Mouse (Mus musculus) layer of hippocampus, postnatal 36 days (tissue): ENCODE measurements around the gene Usp33. TPM values are rescaled to one million over a fixed set of nuclear protein-coding genes. Genes with fewer than 3 reads are reported as not detected.
"Not testable (repeated sequence)": the region's sequence is repeated elsewhere in the genome, so short reads cannot be mapped to it uniquely, and the experiment has no call there.

Source experiments
- DNase-seq, 2 experiments: peaks; one replicate each; pipeline ENCODE4 v3.0.0; 2022
- total RNA-seq, 2 experiments: library from RNA; stranded (reverse); gene quantifications; 2 replicates each; pipeline ENCODE4 v1.2.3; 2021

The Usp33 gene
- total RNA-seq = 100 to 1,000 TPM; 127 to 132 TPM

DNA sequence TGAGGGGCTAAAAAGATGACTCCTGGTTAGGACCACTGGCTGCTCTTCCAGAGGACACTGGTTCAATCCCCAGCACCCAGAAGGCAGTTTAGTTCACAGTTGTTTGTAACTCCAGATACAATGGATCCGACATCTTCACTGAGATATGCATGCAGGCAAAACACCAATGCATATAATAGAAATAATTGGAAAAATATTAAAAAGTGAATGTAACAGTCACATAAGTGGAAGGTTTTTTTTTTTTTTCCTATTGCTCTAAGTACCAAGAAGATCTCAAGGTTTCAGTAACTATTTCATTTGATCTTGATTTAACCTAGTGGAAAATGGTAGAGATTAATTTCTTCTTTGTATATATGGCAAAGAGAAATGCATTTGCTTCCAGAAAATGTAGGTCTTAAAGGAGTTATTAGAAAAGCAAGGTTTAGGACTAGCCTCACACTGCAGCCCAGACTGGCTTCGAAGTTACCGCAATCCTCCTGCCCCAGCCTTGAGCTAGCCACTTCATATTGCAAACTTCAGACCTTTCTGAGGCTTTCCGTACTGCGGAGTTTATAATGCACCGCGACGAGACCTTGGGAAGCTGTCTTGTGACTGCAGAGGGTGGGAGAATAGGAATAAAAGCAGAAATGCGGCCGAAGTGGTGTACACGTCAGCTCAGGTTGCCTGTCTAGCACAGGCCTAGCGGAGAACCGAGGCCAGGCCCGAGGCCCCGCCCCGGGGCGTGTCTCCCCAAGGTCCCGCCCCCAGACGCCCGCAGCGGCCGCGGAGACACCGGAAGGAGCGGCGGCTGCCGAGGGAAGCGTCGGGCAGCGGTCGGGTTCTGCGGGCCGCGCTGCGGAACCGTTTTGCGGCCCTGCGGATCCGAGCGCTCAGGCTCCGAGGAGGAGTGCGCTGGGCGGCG, at the start of gene Usp33:
Gene Usp33, plus strand, starts transcription at position 747 of the 901 bp plus-strand sequence.
- peak; percentile 92 to 94 for DNase-seq

DNA sequence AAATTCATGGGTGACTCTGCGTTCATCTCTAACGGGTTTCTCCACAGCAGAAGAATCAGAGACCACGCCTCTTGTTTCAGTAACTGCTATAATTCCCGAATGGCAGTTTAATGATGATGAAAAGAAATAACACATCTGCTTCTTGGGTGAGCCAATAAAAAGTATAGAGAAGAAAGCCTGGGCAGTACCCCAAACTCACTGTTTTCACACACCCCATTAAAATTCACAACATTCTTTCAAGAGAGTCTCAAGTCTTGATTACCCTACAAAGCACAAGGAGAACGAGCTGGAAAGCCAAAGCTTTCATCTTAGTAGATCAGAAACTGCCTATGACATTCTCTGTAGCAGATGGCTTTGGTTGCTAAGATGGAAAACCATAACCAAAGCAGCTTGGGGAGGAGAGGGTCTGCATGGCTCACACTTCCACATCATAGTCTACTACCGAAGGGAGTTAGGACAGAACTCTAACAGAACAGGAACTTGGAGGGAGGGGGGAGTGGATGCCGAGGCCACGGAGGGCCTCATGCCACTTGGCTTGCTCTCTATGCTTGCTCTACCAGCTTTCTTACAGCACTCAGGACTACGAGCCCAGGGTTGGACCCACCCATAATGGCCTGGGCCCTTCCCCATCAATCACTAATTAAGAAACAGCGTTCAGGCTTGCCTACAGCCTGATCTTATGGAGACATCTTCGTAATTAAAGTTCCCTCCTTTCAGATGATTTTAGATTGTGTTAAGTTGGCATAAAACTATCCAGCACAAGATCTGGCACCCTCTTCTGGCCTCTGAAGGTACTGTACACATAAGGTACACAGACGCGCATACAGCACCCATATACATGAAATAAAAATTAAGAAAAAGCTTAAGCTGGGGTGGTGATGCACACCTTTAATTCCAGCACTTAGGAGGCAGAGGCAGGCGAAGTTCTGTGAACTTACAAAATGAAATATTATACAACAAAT, 45.6 kb upstream of the Usp33 start:
- no peak for DNase-seq

DNA sequence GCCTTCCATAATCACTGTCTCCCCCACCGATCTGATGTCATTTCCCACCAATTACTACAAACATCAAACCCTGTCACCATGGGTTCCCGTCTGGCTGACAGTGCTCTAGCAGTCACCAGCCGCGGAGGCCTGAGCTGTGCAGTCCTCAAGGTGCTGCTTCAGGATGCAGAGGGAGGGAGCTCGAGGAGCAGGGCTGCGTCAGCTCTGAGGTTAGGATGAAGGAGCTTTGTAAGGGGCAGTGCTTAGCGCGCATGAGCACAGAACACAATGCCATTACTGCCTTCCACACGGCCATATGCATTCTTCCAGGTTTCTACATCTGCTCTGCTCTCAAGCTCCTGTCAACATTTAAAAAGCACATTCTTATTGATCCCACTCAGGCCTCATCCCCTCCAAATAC, 43.3 kb upstream of the Usp33 start:
- DNase-seq = no peak

DNA sequence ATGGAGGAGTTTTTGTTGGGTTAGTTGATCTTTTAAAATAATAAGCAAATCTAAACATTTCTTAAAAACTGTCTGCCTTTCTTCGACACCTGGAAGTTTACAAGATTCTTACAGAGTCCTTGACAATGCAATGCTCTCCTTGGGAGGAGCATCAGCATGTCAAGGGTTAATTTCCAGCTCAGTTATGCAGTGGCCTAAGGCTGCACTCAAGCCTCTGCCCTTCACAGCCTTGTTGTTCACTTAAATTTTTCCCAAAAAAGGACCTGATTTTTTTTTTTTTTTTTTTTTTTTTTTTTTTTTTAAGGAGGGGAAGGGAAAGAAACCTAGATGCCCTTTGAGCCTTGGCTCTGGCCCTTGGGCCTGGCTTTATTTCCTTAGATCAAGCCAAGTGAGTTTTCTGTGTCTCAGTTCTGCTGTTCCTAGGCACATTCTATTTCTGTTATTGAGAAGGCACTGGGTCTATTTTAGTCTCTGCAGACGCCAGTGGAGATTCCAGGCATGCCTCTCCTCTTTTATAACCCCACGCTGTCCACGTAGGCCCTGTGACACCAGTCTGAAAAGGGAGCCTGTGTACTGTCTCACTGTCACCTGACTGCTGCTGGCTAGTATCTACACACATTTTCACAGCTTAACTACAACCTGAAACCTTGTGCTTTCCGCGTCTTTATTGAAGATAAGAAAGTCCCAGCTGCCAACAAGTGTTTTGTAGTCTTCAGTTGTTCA, 42.0 kb upstream of the Usp33 start:
- DNase-seq = no peak

DNA sequence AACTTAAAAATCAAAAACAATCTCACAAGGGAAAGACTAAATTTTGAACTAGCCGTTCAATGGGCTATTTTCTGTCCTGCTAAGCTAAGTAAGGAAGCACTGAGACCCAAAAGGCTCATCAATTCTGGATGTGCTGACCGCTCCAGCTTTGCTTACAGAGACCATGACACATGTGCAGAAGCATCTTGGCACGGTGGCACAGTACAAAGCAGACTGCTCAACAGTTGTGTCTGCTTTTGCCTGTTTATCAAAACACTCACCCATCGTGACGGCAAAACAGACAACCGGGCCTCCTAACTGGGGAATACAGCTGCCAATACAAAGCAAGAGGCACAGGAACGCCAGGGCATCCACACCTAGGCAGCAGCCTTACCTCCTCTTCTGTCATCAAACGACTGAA, 41.2 kb upstream of the Usp33 start:
- no peak for DNase-seq

DNA sequence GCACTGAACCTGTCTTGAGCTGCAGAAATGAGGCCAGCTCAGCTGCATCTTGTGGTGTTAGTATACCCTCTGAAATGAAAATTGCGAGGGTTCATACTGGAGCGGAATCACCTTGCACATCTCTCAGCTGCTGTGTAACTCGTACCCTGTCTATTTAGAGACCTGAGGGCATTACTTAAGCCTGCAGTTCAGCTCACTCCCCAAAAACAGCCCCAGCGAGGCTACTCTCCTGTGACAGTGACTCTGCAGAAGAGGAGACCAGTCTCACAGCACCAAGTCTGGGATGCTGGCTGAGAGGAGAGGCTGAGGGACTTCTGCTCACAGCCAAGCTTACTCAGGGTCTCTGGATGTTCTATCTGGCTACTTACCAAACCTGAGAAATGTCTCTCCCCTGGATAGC, 40.3 kb upstream of the Usp33 start:
- DNase-seq = no peak

DNA sequence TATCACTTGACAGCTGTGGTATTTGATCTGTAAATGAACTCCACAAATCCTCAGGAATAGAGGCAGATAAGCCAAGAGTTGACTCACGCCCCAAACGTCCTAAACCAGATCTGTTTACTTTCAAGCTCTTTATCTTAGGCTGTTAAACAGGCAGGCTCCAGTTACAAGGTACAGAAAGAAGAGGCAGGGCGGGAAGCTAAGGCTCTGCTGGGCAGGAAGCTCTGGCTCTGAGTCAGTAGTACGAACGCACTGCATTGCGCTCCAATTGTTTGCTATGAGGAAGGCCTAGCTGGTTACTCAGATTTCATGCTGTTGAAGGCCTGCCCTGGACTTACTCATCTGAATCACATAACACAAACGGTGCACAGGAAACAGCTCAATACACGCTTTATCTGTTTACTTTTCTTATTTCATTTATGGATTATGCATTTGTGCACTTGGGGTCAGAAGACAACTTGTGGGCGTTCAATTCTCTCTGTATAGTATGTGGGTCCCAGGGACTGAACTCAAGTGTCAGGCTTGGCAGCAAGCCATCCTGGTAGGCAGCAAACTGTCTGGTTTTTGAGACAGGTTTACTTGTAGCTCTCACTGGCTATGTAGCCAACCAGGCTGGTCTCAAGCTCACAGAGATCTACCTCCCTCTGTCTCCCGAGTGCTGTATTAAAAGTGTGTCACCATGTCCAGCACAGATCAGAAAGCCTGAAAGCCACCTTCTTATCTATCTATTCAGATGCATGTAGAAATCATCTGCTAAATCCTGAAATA, 37.6 kb upstream of the Usp33 start:
- DNase-seq = no peak

DNA sequence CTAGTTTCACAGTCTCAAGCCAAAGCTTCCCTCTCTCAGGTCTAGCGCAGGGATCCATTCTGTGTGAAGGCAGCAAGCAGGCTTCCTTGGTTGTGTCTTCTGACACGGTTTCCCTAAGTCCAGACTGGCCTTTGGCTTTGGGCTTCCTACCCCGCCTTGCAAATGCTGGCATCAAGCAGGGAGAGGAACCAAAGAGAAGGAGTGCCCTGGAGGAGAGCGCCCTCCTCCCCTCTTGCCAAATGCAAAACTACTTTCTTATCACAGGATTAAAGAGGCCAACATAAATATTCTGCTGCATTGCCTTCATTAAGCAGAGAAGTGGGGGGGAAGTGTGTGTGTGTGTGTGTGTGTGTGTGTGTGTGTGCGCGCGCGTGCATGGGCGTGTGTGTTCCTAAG, 37.0 kb upstream of the Usp33 start:
- no peak for DNase-seq

DNA sequence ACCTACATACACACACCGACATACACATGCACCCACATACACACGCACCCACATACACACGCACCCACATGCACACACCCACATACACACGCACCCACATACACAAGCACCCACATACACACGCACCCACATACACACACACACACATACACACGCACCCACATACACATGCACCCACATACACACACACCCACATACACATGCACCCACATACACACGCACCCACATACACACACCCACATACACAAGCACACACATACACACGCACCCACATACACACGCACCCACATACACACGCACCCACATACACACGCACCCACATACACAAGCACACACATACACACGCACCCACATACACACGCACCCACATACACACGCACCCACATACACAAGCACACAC, 31.6 kb upstream of the Usp33 start:
- not testable (repeated sequence) for DNase-seq

DNA sequence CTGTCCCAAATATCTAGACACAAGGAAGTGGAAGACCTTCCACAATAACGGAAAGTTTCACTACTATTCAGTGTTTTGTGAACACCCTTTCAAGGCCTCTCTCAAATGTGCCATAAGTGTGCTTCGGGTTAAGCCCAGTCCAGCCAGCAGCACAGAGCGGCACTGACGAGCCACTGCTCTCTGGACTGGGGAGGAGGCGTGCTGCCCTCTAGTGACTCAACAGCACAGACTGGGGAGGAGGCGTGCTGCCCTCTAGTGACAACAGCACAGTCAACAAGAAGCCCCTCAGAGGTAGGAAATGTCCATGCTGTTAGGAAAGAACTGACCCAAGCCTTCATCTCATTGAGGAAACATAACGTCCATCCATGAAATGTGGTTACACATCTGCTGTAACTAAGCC, 30.7 kb upstream of the Usp33 start:
- peak; percentile 55 to 61 for DNase-seq

DNA sequence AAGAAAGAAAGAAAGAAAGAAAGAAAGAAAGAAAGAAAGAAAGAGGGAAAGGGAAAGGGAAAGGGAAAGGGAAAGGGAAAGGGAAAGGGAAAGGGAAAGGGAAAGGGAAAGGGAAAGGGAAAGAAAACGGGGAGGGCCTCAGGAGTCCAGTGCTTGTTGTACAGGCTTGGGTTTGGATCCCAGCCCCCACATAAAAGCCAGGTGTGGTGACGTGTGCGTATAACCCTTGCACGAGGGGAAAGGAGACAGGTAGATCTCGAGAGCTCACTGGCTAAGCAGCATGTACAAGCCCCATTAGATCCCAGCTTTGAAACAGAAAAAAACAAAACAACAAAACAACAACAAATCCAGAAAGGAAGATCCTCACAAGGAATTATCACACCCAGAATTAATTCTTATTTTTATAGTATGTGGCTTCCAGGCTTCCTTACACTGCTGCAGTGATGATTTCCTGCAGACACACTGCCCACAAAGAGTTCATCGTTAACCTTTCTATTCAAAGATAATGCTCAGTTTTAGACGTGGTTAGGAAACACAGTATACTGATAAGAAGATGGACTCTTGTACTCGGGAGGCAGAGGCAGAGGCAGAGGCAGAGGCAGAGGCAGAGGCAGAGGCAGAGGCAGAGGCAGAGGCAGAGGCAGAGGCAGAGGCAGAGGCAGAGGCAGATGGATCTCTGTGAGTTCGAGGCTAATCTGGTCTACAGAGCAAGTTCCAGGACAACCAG, 29.7 kb upstream of the Usp33 start:
- not testable (repeated sequence) for DNase-seq

DNA sequence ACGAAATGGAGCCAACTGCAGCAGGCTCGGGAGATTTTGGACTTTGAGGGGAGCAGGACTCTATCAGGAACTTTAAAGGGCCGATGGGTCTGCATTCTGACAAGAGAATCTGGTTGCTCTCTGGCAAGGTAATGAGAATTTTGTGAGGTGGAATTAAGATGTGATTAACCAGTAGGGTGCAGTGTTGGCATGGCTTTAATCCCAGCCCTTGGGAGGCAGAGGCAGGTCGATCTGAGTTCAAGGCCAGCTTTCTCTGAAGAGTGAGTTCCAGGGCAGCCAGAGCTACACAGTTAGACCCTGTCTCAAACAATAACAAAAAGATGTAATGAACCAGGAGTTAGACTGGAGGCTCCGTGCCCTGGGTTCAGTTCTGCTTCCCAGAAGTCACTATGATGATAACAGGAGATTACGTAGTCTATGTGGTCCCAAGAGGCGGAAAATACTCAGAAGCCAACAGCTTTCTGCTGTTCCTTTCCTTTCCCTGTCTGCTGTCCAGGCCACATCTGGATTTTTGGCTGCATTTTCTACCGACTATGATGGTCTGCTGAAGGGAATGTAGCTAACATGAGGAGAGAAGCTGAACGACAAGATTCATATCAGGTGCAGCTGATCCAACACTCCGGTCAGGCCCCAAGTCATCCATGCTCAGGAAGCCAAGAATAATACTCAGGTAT, 25.2 kb upstream of the Usp33 start:
- DNase-seq = no peak

DNA sequence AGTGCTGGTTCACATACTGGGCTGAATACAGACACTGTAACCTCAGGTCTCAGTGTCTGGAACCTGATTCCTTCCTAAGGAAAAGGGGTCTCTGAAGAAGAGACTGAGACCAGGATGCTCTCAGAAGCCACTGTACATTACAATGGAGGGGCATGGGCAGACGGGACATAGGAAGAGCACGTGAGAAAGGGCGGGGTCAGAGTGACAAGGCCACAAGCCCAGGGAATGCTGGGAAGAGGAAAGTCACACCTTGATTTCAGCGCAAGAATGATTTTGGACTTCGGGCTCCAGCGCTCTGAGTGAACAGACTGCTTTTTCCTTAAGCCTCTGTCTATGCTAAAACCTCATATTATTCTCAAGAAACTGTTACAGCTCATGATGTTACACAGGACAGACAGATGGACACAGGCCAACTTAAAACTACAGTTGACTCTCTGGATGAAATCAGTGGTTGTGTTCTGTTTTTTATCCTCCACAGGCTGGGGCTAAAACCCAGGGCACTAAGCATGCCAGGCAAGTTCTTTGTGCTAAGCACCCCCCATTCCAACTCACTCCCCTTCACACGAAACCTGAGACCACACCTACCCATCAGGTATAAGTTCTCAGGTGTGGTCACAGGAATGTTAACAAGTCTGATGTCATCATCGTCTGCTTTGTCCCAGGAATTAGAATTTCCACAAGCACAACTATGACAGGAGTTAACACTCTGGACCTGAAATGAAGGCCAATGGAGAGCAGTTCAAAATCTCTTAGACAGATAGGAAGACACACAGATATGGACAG, 24.3 kb upstream of the Usp33 start:
- DNase-seq = no peak

DNA sequence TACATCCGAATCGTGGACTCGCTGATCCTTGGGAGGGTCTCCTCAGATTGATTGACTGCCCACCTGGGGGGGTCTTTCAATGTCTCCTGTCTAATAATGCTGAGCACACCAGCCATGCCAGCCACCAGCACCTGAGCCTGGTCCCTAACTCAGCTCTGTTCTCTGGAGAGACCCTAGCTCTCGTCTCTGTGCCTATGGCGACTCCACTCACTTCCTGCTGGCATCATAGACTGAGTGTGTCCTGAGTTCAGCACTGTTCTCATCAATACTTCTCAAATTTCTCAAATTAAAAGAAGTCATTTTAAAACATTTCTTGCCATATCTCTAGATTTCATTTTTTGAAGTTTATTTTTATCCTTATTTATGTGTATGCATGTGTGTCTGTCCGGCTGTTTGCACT, 14.2 kb upstream of the Usp33 start:
- no peak for DNase-seq

DNA sequence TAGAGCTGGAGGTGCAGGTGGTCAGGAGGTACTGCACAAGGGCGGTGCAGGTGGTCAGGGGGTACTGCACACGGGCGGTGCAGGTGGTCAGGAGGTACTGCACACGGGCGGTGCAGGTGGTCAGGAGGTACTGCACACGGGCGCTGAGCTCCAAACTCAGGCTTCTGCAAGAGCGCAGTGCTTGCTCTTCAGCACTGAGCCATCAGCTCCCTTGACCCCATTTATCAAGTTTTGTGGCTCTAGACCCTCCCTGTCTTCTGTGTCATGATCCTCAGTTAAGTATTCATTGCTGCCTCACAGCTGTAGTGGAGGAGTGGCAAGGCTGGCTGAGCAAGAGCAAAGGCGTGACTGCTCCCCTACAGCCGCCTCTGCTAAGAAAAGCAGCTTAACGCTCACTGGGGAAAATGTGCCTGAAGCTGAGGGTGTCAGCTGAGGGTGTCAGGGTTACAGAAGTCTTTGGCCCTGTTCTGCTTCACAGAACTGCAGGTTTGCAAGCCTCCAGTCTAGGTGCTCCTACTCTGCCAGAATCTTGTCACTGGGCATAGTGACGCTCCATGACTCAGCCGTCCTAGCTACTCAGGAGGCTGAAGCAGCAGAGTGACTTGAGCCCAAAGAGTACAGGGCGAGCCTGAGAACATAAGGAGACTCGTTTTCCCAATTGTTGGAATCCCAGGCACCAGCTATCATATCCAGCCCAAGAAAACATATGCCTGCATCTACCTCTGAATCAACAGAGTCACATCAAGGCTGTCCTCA, 13.6 kb upstream of the Usp33 start:
- no peak for DNase-seq

DNA sequence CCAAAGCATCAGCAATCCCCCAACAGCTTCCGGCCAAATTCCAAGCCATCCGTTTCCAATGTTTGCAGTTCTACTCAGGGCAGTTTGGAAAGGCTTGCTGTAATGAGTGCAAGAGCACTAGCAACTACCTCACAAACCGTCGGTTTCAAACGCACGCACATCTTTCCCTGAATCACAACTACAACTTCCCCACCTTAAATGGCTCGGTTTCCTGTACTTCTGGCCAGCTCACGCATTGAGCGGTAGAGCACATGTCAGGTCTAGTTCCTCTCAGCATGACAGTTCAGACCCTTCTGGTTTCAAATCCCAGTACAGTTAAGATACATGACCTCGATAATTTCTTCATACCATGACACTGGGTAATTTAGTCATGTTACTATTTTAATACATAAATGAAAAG, 12.6 kb upstream of the Usp33 start:
- DNase-seq = no peak

DNA sequence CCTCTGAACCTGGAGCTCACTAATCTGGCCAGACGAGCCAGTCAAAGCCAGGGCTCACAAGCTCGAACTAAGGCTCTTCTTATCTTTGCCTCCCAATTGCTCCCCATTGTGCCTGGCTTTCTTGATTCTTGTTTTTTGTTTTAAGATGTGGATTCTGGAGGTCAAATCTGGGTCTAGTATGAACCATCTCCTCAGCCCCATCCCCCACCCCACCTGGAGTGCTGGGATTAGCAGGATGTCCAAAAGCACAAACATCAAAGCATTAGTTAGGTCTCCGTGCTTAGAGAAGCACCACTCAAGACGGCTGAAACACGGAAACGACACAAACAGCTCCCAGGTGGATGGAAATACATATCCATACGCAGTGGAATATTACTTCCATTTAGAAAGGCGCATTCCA, 10.2 kb upstream of the Usp33 start:
- no peak for DNase-seq

DNA sequence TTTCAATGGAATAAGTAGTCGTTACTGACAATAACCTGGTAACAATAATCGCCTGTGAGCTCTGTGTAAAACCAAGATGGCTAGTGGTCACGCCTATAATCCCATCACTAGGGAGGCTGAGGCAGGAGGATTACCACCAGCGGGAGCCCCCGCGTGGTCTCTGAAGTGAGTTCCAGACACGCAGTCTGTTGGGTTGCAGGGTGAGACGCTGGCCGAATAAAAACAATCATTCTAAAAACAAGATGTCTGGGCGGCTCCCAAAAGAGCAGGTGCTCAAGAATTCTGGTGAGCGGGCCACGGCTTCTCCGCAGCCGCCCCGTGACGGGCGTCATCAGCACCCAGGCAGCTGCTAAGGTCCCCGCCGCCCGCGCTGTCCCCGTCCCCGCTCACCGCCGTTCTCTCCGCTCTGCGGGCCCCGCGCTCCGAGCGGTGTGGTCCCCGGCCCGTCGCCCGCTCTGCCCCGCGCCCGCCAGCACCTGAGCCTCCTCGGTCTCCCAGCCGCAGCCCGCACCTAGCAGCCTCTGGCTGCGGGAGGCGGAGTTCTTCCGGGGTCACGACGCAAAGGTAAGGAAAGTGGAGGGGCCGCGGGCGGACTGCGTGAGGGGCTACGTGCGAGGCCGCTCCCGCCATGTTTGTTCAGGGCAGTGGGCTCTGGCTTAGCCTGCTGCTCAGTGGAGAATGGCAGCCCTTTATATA, 6.3 kb upstream of the Usp33 start, which contains the start of gene Miga1:
Gene Miga1, minus strand, starts transcription at position 546 of the 696 bp plus-strand sequence.
- peak; percentile 84 to 86 for DNase-seq
